Mouse (Mus musculus) monocyte, adult 5-6 weeks (primary cell): ENCODE measurements around the gene Ctxn1. TPM values are rescaled to one million over a fixed set of nuclear protein-coding genes. Genes with fewer than 3 reads are reported as not detected.

Experiments used
- ATAC-seq: fragments of 153-309, 156-312 bp; replicated peaks from 2 replicates; pipeline ENCODE4 v1.8.0; 2017; ENCODE audit warnings: mild to moderate bottlenecking; ENCODE audit not compliant: low TSS enrichment, insufficient number of reproducible peaks, severe bottlenecking, poor library complexity, low FRiP score
- total RNA-seq: library from RNA; stranded (forward); fragments of 200-1000, 200-491, 200-594 nt; gene quantifications from 3 replicates; pipeline ENCODE4 v1.2.3, GENCODE M21; 2017

The Ctxn1 gene
- total RNA-seq, 1 experiment from 2014 or later = 0.29 TPM

DNA sequence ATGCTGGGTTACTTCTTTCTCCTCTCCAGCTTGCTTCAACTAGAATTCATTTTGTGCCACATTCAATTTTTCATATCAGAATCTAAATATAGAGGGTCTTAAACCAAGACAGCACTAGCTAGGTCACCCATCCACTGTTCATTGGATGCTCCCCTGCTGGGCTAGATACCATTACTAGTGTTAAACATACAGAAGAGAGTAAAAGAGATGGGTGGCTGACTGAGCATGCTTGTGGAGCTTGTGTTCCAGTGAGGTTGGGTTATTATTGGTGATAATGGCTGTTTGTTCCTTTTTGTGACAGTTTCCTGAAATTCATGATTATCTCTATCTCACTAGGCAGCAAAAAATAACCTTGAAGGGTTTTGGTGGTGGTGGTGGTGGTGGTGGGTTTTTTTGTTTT is 37.0 kb downstream of the Ctxn1 start:
- no peak for ATAC-seq

- ATAC-seq = no peak
Observed at GRCm38 (mm10) chr8:4219617-4220016, 39.5 kb downstream of the Ctxn1 start.

- ATAC-seq = no peak
Observed at GRCm38 (mm10) chr8:4216791-4217621, 42.1 kb downstream of the Ctxn1 start, which contains the start of gene Prr36. TSS of gene Prr36 (minus strand) at chr8:4217459.

DNA sequence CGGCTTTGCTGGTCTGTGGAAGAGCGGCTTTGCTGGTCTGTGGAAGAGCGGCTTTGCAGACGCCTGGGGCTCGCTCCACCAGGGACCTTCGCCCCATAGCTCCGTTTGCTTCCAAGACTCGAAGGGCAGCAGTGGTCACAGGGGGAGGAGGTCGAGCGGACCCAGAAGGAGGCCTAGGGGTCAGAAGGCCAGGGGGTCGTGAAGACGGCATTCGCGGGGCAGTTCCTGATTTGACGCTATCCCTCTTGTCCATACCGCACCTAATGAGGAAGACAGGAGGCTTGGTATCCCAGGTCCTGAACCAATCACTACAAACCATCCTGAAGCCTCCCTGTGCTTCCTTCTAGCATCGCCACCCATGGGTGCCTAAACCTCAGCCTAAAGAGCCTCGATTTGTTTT is 42.8 kb downstream of the Ctxn1 start:
- no peak for ATAC-seq

- ATAC-seq = peak; percentile 86
Observed at GRCm38 (mm10) chr8:4214006-4214980, 44.8 kb downstream of the Ctxn1 start.

DNA sequence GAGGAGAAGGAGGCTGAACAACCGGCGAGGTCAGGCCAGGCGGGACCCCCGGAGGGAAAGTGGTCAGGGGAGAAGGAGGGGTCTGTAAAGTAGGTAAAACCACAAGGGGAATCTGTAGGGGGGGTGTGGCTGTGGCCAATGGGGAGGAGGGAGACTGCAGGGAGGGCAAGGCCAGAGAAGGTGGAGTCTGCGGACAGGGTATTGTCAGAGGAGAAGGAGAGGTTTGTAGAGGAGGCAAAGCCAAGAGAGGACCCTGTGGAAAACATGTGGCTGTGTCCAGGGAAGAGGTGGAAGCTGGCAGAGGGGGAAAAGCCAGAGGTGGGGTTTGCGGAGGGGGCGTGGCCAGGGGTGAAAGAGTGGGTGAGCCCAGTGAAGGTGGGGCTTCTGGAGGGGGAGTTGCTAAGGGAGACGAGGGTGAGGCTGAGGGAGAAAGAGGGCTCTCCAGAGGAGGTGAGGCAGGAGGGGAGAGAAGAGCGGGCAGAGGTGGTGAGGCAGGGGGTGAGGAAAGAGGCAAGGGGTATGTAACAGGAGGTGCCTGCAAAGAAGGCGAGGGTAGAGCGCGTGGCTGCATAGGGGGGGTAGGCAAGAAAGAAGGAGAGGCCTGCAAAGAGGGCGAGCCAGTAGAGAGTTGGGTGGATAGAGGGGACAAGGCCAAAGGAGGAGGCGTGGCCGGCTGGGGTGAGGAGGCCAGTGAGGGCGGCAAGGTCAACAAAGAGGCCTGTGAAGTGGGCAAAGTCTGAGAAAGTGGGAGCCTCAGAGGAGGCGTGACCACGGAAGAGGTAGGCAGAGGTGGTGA is 45.7 kb downstream of the Ctxn1 start:
- ATAC-seq = peak; percentile 18; the same call in 1 of the 2 replicates

GRCm38 (mm10) chr8:4212809-4213209 is 46.3 kb downstream of the Ctxn1 start:
- no peak for ATAC-seq

DNA sequence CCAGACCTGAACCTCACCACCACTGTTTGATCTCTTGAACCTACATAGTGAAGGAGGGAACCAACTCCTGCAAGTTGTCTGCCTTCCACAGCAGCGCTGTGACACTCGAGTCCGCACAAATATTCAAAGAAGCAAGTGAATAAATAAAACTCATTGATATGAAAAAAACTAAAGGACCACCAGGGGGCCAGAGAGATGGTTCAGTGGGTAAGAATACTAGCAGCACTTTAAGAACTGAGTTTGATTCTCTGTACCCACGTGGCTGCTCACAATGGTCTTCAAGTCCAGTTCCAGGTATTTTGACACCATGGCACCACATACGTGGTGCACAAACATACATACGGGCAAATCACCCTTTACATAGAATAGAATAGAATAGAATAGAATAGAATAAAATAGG is 48.0 kb downstream of the Ctxn1 start:
- no peak for ATAC-seq

Other genes starting within 250 kb of the Ctxn1 start
- gene Cd209f, start 153.4 kb downstream of the Ctxn1 start, total RNA-seq = not detected in 3 replicates
- not detected in 3 replicates for gene Cd209g, start 125.2 kb downstream of the Ctxn1 start, total RNA-seq
- gene Evi5l, start 92.7 kb downstream of the Ctxn1 start, total RNA-seq = 3.0 to 14.6 TPM (median 7.6 TPM) in 3 replicates
- 0.19 TPM in 1 of 3 replicates, not detected in the others for gene Prr36, start 41.8 kb downstream of the Ctxn1 start, total RNA-seq
- gene Lrrc8e, start 32.4 kb downstream of the Ctxn1 start, total RNA-seq = 0.11 to 0.19 TPM in 2 of 3 replicates, not detected in the other
- gene Map2k7, start 20.5 kb downstream of the Ctxn1 start, total RNA-seq = 42.6 to 60.0 TPM (median 43.3 TPM) in 3 replicates
- gene Gm49320, start 20.4 kb downstream of the Ctxn1 start, total RNA-seq = not detected in 3 replicates
- gene Tgfbr3l, start 11.1 kb downstream of the Ctxn1 start, total RNA-seq = 0.95 to 1.8 TPM (median 0.97 TPM) in 3 replicates
- 4.6 to 7.5 TPM (median 6.2 TPM) in 3 replicates for gene Snapc2, start 6.2 kb downstream of the Ctxn1 start, total RNA-seq
- gene Timm44, start 16.6 kb upstream of the Ctxn1 start, total RNA-seq = 55.0 to 89.8 TPM (median 63.5 TPM) in 3 replicates
- gene Ccl25, start 65.9 kb upstream of the Ctxn1 start, total RNA-seq = 9.8 to 27.9 TPM (median 17.7 TPM) in 3 replicates
- 44.2 to 65.5 TPM (median 46.9 TPM) in 3 replicates for gene Elavl1, start 66.1 kb upstream of the Ctxn1 start, total RNA-seq
- gene Cers4, start 233.8 kb upstream of the Ctxn1 start, total RNA-seq = 7.1 to 13.9 TPM (median 10.2 TPM) in 3 replicates